Mouse (Mus musculus) hindbrain, embryonic 15.5 days (tissue): ENCODE results near the gene Cpz. TPM values are rescaled to one million over a fixed set of nuclear protein-coding genes. Genes with fewer than 3 reads are reported as not detected.

Experiments
- ATAC-seq: fragments of 200-750 bp; cut with Nextera tagmentation; 2 replicates; pipeline ENCODE4 v1.8.0; 2017; ENCODE audit warnings: low read depth, moderate number of reproducible peaks, moderate TSS enrichment; ENCODE audit not compliant: low FRiP score
- H3K27ac ChIP-seq: fragments of 300-500 bp; sonication (generic); replicated peaks from 2 replicates; pipeline ENCODE4 v1.5.1; 2015; ENCODE audit warnings: mild to moderate bottlenecking, inconsistent platforms
- H3K27me3 ChIP-seq: fragments of 300-500 bp; sonication (generic); 2 replicates; pipeline ENCODE4 v1.6.1; 2015; ENCODE audit warnings: control low read depth, inconsistent platforms
- H3K36me3 ChIP-seq: fragments of 300-500 bp; sonication (generic); 2 replicates; pipeline ENCODE4 v1.6.1; 2015; ENCODE audit warnings: control low read depth, inconsistent platforms
- H3K4me1 ChIP-seq: fragments of 300-500 bp; sonication (generic); replicated peaks from 2 replicates; pipeline ENCODE4 v1.6.1; 2015; ENCODE audit warnings: control low read depth, inconsistent platforms
- H3K4me2 ChIP-seq: fragments of 300-500 bp; sonication (generic); 2 replicates; pipeline ENCODE4 v1.6.1; 2015; ENCODE audit warnings: moderate library complexity, mild to moderate bottlenecking, inconsistent platforms
- H3K4me3 ChIP-seq: fragments of 300-500 bp; sonication (generic); 2 replicates; pipeline ENCODE4 v1.5.1; 2015; ENCODE audit warnings: mild to moderate bottlenecking, inconsistent platforms
- H3K9ac ChIP-seq: fragments of 300-500 bp; sonication (generic); 2 replicates; pipeline ENCODE4 v1.6.1; 2015; ENCODE audit warnings: inconsistent platforms
- H3K9me3 ChIP-seq: fragments of 300-500 bp; sonication (generic); 2 replicates; pipeline ENCODE4 v1.6.1; 2016; ENCODE audit warnings: control low read depth, inconsistent platforms
- WGBS: fragments of 180-500 bp; shearing (Covaris S2); methylation state at CpG from one replicate; pipeline ENCODE4 v1.1.7; 2015; 5-methylcytosine and 5-hydroxymethylcytosine counted together
- polyA plus RNA-seq: library from polyadenylated mRNA; unstranded; fragments of >200 nt; fragmentation: Nextera tagmentation; extraction: Ambion mirVana; gene quantifications from 2 replicates; pipeline ENCODE4 v1.2.1, GENCODE M21; 2015

The Cpz gene
- polyA plus RNA-seq, 1 experiment from 2014 or later, result 1.3 TPM

DNA sequence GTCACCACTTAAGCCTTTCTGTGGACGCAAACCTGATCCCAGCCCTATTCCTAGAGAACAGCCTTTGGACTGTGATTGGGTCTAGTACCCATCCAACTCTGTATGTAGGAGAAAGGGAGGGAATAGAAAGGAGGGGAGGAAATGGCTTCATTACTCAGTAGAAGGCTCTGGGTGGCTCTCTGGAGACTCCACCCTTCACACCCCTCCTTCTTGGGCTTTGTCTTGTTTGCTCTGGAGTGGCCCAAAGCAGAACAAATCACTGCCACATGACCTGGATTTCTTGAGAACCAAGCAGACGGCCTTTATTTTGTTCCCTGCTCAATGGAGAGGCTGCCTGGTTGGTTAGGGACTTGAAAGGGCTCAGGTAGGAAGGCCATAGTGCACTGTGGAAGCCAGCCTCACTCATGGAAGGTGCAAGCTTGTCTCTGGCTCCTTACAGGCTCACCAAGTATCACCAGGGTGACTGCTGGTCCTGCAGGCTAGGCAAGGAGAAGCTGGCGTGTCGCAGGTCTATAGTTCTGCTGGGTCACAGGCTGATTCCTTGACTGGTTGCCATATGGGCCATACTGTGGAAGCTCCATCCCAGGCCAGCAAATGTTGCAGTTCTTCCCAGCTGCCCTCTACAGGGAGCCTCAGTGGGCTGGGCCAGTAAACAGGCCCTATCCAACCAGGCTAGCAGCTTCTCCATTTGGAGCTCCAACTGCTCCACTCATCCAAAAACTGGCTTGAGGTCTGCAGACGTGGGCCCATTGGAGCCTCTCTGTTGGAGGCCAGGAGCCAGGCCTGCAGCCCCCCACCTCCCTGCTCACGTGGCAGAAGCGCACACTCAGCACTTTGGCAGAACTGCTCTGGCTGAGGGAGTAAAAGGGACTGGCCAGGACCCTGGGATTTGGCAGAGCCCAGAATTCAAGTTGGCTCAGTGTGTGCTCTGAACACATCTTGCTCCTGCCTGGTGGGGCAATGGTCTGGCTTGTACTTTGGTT lies 26.6 kb upstream of the Cpz start:
- Histone ChIP-seq H3K27ac (no peak overlapping the region), H3K9ac (no peak overlapping the region), H3K4me2 (no peak overlapping the region), H3K36me3 (peaks cover 13% of the 10 kb centered on the region; the same call in 1 of the 2 replicates), H3K9me3 (no peaks in the 10 kb centered on the region), H3K4me1 (0 out of 2 replicates have a peak, but pooled peaks cover 4% of the 10 kb centered on the region), H3K4me3 (no peak overlapping the region), H3K27me3 (no peaks in the 10 kb centered on the region)
- 0 out of 2 replicates have a peak, but pooled peaks have one; percentile 48 for ATAC-seq
- WGBS, result 53% methylated on average over 7 of the region's 7 CpGs

DNA sequence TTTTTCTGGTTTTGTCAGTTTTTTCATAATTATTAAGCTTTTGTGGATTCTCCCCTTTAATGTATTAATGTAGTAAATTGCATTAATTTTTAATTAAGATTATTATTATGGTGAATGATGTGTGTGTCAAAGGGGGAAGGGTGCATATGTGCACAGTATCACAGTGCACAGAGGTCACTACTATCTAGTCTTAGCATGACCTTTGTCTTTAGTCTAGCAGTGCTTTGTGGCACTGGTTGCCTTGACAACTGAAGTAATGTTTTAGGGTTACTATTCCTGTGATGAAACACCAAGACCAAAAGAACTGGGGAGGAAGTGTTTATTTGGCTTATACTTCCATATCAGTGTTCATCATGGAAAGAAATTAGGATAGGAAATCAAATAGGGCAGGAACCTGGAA lies 20.6 kb upstream of the Cpz start:
- no peaks in the 10 kb centered on the region for H3K36me3 ChIP-seq
- no peak overlapping the region for H3K27ac ChIP-seq
- H3K9ac ChIP-seq, result no peak overlapping the region
- no peak for ATAC-seq
- H3K9me3 ChIP-seq, result no peaks in the 10 kb centered on the region
- no peaks in the 10 kb centered on the region for H3K27me3 ChIP-seq
- H3K4me2 ChIP-seq, result no peak overlapping the region
- no peak overlapping the region for H3K4me3 ChIP-seq
- H3K4me1 ChIP-seq, result no peaks in the 10 kb centered on the region

DNA sequence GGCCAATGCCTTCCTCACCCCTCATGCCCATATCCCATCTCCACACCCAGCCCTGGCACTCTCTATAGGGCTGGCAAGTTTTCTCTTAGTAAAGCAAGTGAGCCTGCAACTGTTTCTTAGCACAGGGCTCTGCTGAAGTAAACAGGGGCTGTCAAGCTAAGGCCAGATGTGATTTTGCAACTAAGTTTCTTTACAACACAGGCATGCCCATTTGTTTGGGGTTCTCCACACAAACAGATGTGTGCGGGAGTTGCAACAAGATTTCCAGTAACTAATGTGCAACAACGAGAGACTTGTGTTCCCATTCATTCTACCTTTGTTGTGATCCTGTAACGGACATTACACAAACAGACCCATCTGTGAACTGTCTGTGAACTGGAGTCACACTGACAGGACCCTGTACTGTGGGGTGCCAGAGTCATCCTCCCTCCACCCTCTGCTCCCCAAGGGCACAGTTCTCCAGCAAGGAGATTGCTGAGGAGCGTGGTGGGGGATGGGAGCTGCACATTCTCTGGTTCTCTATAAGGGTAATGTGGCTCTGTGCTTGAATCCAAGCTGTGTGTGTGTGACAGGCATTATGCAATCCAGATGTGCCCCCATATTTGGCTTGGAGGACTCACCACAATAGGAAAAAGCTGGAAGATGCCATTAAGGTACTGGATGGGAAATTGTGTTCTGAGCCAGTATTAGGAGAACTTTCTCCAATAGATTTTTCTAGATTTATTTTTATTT lies 15.7 kb upstream of the Cpz start:
- Histone ChIP-seq H3K9ac (no peak overlapping the region), H3K27me3 (no peaks in the 10 kb centered on the region), H3K36me3 (no peaks in the 10 kb centered on the region), H3K4me2 (no peak overlapping the region), H3K4me1 (no peaks in the 10 kb centered on the region), H3K9me3 (no peaks in the 10 kb centered on the region), H3K4me3 (no peak overlapping the region), H3K27ac (no peak overlapping the region)
- no peak for ATAC-seq
- 79% methylated on average over 4 of the region's 4 CpGs for WGBS

DNA sequence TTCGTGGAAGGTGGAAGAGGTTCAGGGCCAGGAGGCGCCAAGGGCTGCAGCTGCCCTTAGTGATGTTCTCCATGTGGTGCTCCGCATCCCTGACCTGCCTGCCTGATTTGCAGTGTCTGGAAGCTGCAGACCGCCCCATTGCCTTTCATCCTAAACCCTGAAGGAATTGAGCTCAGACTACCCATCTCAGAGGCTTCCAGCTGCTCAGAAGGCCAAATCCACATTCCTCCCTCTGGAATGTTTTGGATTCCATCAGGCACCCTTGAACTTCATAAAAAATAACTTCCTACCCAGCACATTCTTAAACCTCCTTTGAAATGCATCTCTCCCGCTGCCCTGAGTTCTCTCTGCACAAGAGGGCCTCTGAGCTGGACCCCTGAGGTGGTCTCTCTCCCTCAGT lies 15.1 kb upstream of the Cpz start:
- Histone ChIP-seq H3K4me2 (no peak overlapping the region), H3K27ac (no peak overlapping the region), H3K27me3 (no peaks in the 10 kb centered on the region), H3K9me3 (no peaks in the 10 kb centered on the region), H3K4me3 (no peak overlapping the region), H3K4me1 (no peaks in the 10 kb centered on the region), H3K36me3 (no peaks in the 10 kb centered on the region), H3K9ac (no peak overlapping the region)
- WGBS, result 71% methylated on average over 5 of the region's 5 CpGs
- no peak for ATAC-seq

DNA sequence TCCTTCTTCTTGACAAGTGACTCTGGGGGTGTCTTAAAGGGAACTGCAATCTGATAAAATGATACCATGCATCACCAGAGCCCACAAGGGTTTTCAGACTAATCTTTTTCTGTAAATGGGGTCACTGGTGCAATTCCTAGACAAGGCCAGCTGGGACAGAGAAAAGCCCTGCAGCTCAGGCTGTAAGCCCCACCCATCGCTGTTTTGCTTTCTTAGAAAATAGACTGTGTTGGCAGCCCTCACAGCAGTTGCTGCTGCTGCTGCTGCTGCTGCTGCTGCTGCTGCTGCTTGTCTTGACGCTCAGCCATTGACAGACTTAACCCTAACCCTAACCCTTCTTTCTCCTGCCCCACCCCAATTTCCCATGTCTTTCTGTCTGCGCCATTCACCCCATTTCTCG lies 14.1 kb upstream of the Cpz start:
- no peak overlapping the region for H3K4me3 ChIP-seq

DNA sequence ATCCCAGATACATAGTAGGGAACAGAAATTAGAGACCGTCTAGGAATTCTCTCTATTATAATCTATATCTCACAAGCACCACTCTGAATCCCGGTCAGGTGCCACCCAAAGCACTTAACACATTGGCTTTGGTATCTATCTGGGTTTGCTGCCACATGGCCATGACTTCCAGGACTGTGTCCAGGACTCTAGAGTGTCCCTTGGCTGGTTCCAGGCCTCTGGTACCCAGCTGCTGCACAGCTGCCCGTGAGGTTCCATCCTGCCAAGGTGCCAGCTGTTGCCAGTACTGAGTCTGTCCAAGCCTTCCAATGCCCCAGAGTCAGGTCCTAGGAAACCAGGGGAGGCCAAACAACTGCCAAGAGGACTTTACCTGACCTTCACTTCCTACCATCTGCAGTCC lies 12.5 kb upstream of the Cpz start:
- no peak overlapping the region for H3K4me3 ChIP-seq
- no peaks in the 10 kb centered on the region for H3K9me3 ChIP-seq
- H3K9ac ChIP-seq, result no peak overlapping the region
- H3K36me3 ChIP-seq, result no peaks in the 10 kb centered on the region
- WGBS, result 88% methylated on average over 3 of the region's 3 CpGs
- H3K4me2 ChIP-seq, result no peak overlapping the region
- H3K4me1 ChIP-seq, result no peaks in the 10 kb centered on the region
- no peak for ATAC-seq
- no peaks in the 10 kb centered on the region for H3K27me3 ChIP-seq
- H3K27ac ChIP-seq, result no peak overlapping the region

More for the DNA sequence above, 14.1 kb upstream of the Cpz start:
- H3K27me3 ChIP-seq, result no peaks in the 10 kb centered on the region
- no peak overlapping the region for H3K4me2 ChIP-seq
- H3K27ac ChIP-seq, result no peak overlapping the region
- WGBS, result 60% methylated on average over 4 of the region's 4 CpGs
- ATAC-seq, result no peak
- H3K36me3 ChIP-seq, result no peaks in the 10 kb centered on the region
- no peaks in the 10 kb centered on the region for H3K4me1 ChIP-seq
- no peaks in the 10 kb centered on the region for H3K9me3 ChIP-seq
- no peak overlapping the region for H3K9ac ChIP-seq

DNA sequence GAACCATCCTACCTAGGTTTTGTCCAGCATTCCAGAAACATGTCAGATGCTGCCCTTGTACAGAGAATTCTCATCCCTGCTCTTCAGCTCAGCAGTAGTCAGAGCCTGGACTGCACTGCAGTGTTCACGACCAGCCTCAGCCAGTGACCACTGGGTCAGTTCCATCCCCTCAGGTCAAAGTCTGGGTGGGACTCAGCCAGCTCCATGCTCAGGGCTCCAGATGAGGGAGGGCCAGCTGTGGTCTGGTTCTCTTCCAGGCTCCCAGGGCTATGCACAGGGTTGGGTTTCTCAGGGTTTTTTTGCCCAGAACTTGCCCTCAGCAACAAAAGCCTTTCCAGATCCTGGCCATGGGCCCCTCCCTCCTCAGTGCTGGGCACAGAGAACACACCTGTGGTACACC lies 12.0 kb upstream of the Cpz start:
- 79% methylated on average over 1 of the region's 1 CpGs for WGBS
- ATAC-seq, result no peak
- no peaks in the 10 kb centered on the region for H3K27me3 ChIP-seq
- H3K36me3 ChIP-seq, result no peaks in the 10 kb centered on the region
- H3K4me3 ChIP-seq, result no peak overlapping the region
- H3K9me3 ChIP-seq, result no peaks in the 10 kb centered on the region
- H3K4me1 ChIP-seq, result no peaks in the 10 kb centered on the region
- no peak overlapping the region for H3K4me2 ChIP-seq
- H3K9ac ChIP-seq, result no peak overlapping the region
- H3K27ac ChIP-seq, result no peak overlapping the region

DNA sequence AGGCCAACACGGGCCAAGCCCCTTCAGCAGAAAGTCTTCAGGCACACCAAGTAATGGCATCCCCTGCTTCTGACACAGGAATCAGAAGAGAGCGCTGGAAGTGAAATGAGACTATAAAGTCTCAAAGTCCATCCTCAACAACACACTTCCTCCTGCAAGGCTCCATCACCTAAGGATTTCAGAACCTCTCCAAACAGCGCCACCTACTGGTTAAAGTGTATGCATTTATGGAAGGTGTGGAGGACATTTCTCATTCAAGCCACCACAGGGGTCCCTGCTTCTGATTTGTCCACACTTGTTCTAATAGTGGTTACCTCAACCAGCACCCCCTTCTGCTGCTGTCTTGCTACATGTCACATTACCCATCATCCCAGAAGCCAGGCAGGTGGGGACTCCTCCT lies 10.8 kb upstream of the Cpz start:
- no peaks in the 10 kb centered on the region for H3K36me3 ChIP-seq
- H3K4me3 ChIP-seq, result no peak overlapping the region
- WGBS, result 72% methylated on average over 3 of the region's 3 CpGs
- no peak overlapping the region for H3K4me2 ChIP-seq
- 0 out of 2 replicates have a peak, but pooled peaks cover 4% of the 10 kb centered on the region for H3K4me1 ChIP-seq
- H3K9me3 ChIP-seq, result no peaks in the 10 kb centered on the region
- H3K27ac ChIP-seq, result no peak overlapping the region
- H3K9ac ChIP-seq, result no peak overlapping the region
- ATAC-seq, result no peak
- H3K27me3 ChIP-seq, result no peaks in the 10 kb centered on the region; the same call in 1 of the 2 replicates

DNA sequence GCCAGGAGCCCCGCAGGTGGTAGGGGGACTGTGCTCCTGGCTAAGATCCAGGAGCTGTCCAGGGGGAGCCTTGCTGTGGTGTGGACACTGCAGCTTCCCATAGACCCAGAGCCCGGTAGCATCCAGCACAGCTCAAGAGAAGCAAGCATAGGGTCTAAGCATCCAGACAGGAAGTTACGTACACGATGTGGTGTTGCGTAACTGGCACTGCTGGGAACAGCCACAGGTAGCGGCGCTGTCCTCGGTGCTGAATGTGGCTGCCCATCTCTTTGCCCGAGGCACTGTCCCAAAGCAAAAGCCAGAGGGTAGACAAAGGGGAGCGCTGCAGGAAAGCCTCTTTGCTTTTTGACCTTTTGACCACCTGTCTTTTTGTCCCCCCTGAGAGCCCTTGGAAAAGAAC lies 6.1 kb upstream of the Cpz start:
- Histone ChIP-seq H3K27me3 (no peaks in the 10 kb centered on the region; the same call in 1 of the 2 replicates), H3K36me3 (no peaks in the 10 kb centered on the region), H3K27ac (no peak overlapping the region), H3K4me3 (no peak overlapping the region), H3K4me1 (0 out of 2 replicates have a peak, but pooled peaks cover 4% of the 10 kb centered on the region), H3K4me2 (no peak overlapping the region), H3K9me3 (no peaks in the 10 kb centered on the region), H3K9ac (no peak overlapping the region)
- 17% methylated on average over 10 of the region's 10 CpGs for WGBS
- ATAC-seq, result no peak

DNA sequence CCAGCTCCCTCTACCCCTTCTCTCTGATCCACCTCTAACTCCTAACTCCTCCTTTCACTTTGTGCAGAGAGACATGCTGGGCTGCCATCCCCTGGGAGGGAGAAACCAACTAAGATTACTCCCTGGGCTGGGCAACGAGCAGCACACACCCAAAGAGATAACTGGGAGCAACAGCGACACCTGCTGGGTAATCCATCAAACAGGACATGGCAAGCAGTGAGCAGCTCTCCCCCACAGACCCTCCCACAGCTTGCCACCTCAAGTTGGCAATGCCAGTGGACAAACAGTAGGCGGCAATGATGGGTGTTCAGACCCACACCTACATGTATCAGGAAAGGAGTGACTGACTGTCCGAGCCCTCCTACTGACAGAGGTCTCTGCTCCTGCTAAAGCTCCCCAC lies 4.9 kb upstream of the Cpz start:
- no peak overlapping the region for H3K4me2 ChIP-seq

DNA sequence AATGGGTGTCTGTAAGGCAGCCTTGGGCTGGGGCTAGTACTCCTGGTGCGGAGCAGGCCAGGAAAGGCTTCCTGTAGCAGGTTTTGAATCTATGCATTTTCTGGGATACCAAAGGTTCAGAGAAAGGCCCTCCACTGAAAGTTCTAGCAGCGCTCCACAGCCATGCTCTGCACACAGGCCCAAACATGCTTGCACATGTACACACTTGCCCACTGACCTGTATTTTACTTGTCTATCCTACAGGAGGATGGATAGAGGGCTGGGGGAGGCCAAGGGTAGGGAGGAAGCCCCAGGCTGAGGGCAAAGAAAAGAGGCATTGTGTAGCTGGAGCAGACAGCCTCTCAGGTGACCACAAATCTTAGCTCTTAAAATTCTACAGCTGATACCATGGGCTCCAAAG lies 1.1 kb downstream of the Cpz start:
- ATAC-seq, result no peak
- Histone ChIP-seq H3K4me3 (no peak overlapping the region), H3K36me3 (no peaks in the 10 kb centered on the region), H3K9ac (no peak overlapping the region), H3K4me2 (no peak overlapping the region), H3K9me3 (no peaks in the 10 kb centered on the region), H3K27ac (no peak overlapping the region), H3K4me1 (peaks cover 13% of the 10 kb centered on the region), H3K27me3 (peaks cover 46% of the 10 kb centered on the region)
- 82% methylated on average over 2 of the region's 2 CpGs for WGBS

More for the DNA sequence above, 4.9 kb upstream of the Cpz start:
- WGBS, result 18% methylated on average over 4 of the region's 4 CpGs
- Histone ChIP-seq H3K9ac (no peak overlapping the region), H3K4me3 (no peak overlapping the region), H3K27me3 (peaks cover 10% of the 10 kb centered on the region), H3K9me3 (no peaks in the 10 kb centered on the region), H3K4me1 (peaks cover 10% of the 10 kb centered on the region), H3K36me3 (no peaks in the 10 kb centered on the region), H3K27ac (no peak overlapping the region)
- ATAC-seq, result no peak; the same call in 1 of the 2 replicates

DNA sequence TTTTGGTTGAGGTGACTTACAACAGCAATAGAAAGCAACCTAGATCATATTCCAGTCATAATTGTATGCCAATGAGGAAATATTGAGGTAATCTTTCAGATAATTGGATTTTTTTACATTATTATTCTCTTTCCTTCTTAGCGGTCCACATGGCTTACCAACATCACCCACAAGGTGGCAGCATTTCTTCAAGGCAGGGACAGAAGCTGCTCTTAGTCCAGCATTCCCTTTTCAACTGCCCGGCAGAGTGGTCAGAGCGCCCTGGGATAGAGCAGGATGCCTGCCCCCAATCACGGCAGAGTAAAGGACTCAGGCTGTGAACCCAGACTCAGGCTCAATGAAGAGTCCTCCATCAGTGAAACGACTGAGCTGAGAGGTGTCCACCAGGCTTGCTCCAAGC lies 1.8 kb downstream of the Cpz start:
- ATAC-seq, result no peak
- H3K4me3 ChIP-seq, result no peak overlapping the region
- H3K27me3 ChIP-seq, result peaks cover 46% of the 10 kb centered on the region
- H3K27ac ChIP-seq, result no peak overlapping the region
- peaks cover 13% of the 10 kb centered on the region for H3K4me1 ChIP-seq
- H3K9ac ChIP-seq, result no peak overlapping the region
- H3K36me3 ChIP-seq, result no peaks in the 10 kb centered on the region
- no peak overlapping the region for H3K4me2 ChIP-seq
- H3K9me3 ChIP-seq, result no peaks in the 10 kb centered on the region
- WGBS, result 3% methylated on average over 5 of the region's 5 CpGs
